Mouse (Mus musculus) ES-E14 (cell line): ENCODE results near the gene Gm49396. TPM values are rescaled to one million over a fixed set of nuclear protein-coding genes. Genes with fewer than 3 reads are reported as not detected.

Source experiments
- DNase-seq: peaks from one replicate; pipeline ENCODE4 v3.0.0-alpha.2; 2013; ENCODE audit warnings: low read depth, low spot score
- H3K27ac ChIP-seq: 2 replicates; pipeline ENCODE4 v1.5.1; 2012; ENCODE audit warnings: low read depth, mild to moderate bottlenecking, low read length, moderate library complexity, mixed read lengths; ENCODE audit not compliant: poor library complexity, insufficient read depth, severe bottlenecking
- H3K36me3 ChIP-seq: 2 replicates; pipeline ENCODE4 v1.6.1; 2012; ENCODE audit warnings: mild to moderate bottlenecking, low read length, moderate library complexity, mixed read lengths; ENCODE audit not compliant: control insufficient read depth, poor library complexity, insufficient read depth, severe bottlenecking
- H3K4me1 ChIP-seq, 2 experiments: fragments of 150-350 bp in 1 of 2; sonication (generic) in 1 of 2; 2 replicates each; pipeline ENCODE4 v1.6.1; 2012; ENCODE audit warnings: low read length in 2 of 2, mild to moderate bottlenecking in 1 of 2, mixed read lengths in 1 of 2; ENCODE audit not compliant: control insufficient read depth in 2 of 2, insufficient read depth in 2 of 2, poor library complexity in 1 of 2
- H3K4me3 ChIP-seq, 2 experiments: fragments of 150-350 bp in 1 of 2; sonication (generic) in 1 of 2; 2 replicates each; pipeline ENCODE4 v1.5.1; 2012; ENCODE audit warnings: low read length in 2 of 2, low read depth in 1 of 2, mild to moderate bottlenecking in 1 of 2, mixed read lengths in 1 of 2; ENCODE audit not compliant: insufficient read depth in 1 of 2, poor library complexity in 1 of 2, severe bottlenecking in 1 of 2
- H3K9ac ChIP-seq: 2 replicates; pipeline ENCODE4 v1.6.1; 2012; ENCODE audit warnings: low read depth, mild to moderate bottlenecking, low read length, mixed read lengths; ENCODE audit not compliant: poor library complexity, insufficient read depth, severe bottlenecking
- H3K9me3 ChIP-seq: fragments of 150-350 bp; sonication (generic); 2 replicates; pipeline ENCODE4 v1.6.1; 2012; ENCODE audit warnings: low read depth, mild to moderate bottlenecking, low read length; ENCODE audit not compliant: control insufficient read depth, insufficient read depth
- CHD2 ChIP-seq: IDR thresholded peaks from 2 replicates; pipeline ENCODE4 v1.6.1; 2014; ENCODE audit warnings: mild to moderate bottlenecking, low read depth, low read length, inconsistent platforms
- MAFK ChIP-seq: IDR thresholded peaks from 2 replicates; pipeline ENCODE4 v1.6.1; 2014; ENCODE audit warnings: mild to moderate bottlenecking, low read depth, low read length, inconsistent platforms; ENCODE audit not compliant: insufficient read depth
- in situ Hi-C, 2 experiments: fragments of 600-800 bp; cut with MboI; formaldehyde crosslinking; loops; one replicate each; pipeline ENCODE4 v1.15.1; 2025; ENCODE audit warnings: low sequenced_read_pairs in 2 of 2, inconsistent platforms in 1 of 2; ENCODE audit not compliant: unreplicated experiment in 2 of 2
- total RNA-seq: library from RNA; depleted of rRNA; stranded (reverse); fragments of 300-350 nt; gene quantifications from 2 replicates; pipeline ENCODE4 v1.2.3, GENCODE M21; 2012; rRNA removed

The Gm49396 gene
- total RNA-seq, 1 experiment: 4.1 TPM

GRCm38 (mm10) chr7:30615049-30615760 lies 52.1 kb downstream of the Gm49396 start:
- in situ Hi-C loops: no loop called here
- Histone ChIP-seq H3K27ac (no peak overlapping the region; the same call in 1 of the 2 replicates), H3K9me3 (no peaks in the 10 kb centered on the region), H3K4me1 (peaks cover 0 to 3% of the 10 kb centered on the region in 2 experiments; a peak in 1 of 4 replicates), H3K9ac (no peak overlapping the region), H3K4me3 (no peak overlapping the region), H3K36me3 (peaks cover 23% of the 10 kb centered on the region)
- no peak for DNase-seq
- TF ChIP-seq CHD2: 0 out of 2 replicates have a peak, but pooled peaks have one; percentile 10
- no peak for TF ChIP-seq MAFK

Other genes with a start within 250 kb of the Gm49396 start
- 14.5 and 25.5 TPM in 2 replicates for gene Syne4, start 248.5 kb upstream of the Gm49396 start, total RNA-seq
- gene E130208F15Rik, start 241.6 kb upstream of the Gm49396 start, total RNA-seq: 1.9 and 3.3 TPM in 2 replicates
- gene Sdhaf1, start 239.4 kb upstream of the Gm49396 start, total RNA-seq: 6.6 and 8.5 TPM in 2 replicates
- gene Lrfn3, start 200.6 kb upstream of the Gm49396 start, total RNA-seq: 2.6 and 4.4 TPM in 2 replicates
- not detected in 2 replicates for gene Tyrobp, start 149.6 kb upstream of the Gm49396 start, total RNA-seq
- gene Hcst, start 143.5 kb upstream of the Gm49396 start, total RNA-seq: not detected in 2 replicates
- gene Nfkbid, start 141.6 kb upstream of the Gm49396 start, total RNA-seq: 4.2 and 8.2 TPM in 2 replicates
- gene Aplp1, start 117.8 kb upstream of the Gm49396 start, total RNA-seq: 36.9 and 63.7 TPM in 2 replicates
- gene Kirrel2, start 105.7 kb upstream of the Gm49396 start, total RNA-seq: 10.7 and 29.8 TPM in 2 replicates
- gene Nphs1, start 105.0 kb upstream of the Gm49396 start, total RNA-seq: 45.7 and 72.5 TPM in 2 replicates
- 0.80 and 0.90 TPM in 2 replicates for gene Prodh2, start 69.7 kb upstream of the Gm49396 start, total RNA-seq
- 1.0 and 1.4 TPM in 2 replicates for gene Arhgap33, start 28.3 kb upstream of the Gm49396 start, total RNA-seq
- 1.6 and 4.1 TPM in 2 replicates for gene Hspb6, start 11.2 kb upstream of the Gm49396 start, total RNA-seq
- 6.8 and 10.8 TPM in 2 replicates for gene Proser3, start 11.0 kb upstream of the Gm49396 start, total RNA-seq
- 12.4 and 15.8 TPM in 2 replicates for gene Lin37, start 3.5 kb upstream of the Gm49396 start, total RNA-seq
- gene U2af1l4, start within 50 bp of the Gm49396 start, total RNA-seq: 56.9 and 65.8 TPM in 2 replicates
- gene Psenen, start 283 bp downstream of the Gm49396 start, total RNA-seq: 64.9 and 65.3 TPM in 2 replicates
- 1.3 and 3.3 TPM in 2 replicates for gene Igflr1, start 2.1 kb downstream of the Gm49396 start, total RNA-seq
- 73.7 and 98.6 TPM in 2 replicates for gene Kmt2b, start 25.4 kb downstream of the Gm49396 start, total RNA-seq
- gene Zbtb32, start 35.6 kb downstream of the Gm49396 start, total RNA-seq: 20.8 and 24.6 TPM in 2 replicates
- 1.8 and 2.5 TPM in 2 replicates for gene Upk1a, start 49.5 kb downstream of the Gm49396 start, total RNA-seq
- gene Cox6b1, start 62.8 kb downstream of the Gm49396 start, total RNA-seq: 478 and 576 TPM in 2 replicates
- 1.5 and 2.1 TPM in 2 replicates for gene Etv2, start 72.5 kb downstream of the Gm49396 start, total RNA-seq
- 66.5 and 86.0 TPM in 2 replicates for gene Rbm42, start 87.0 kb downstream of the Gm49396 start, total RNA-seq
- 25.1 and 41.4 TPM in 2 replicates for gene Haus5, start 101.7 kb downstream of the Gm49396 start, total RNA-seq
- gene Pmis2, start 108.3 kb downstream of the Gm49396 start, total RNA-seq: 0.36 and 0.37 TPM in 2 replicates
- gene 2200002J24Rik, start 135.6 kb downstream of the Gm49396 start, total RNA-seq: 1.1 and 2.4 TPM in 2 replicates
- 1.4 and 5.0 TPM in 2 replicates for gene Atp4a, start 148.9 kb downstream of the Gm49396 start, total RNA-seq
- 137 and 155 TPM in 2 replicates for gene Tmem147, start 166.2 kb downstream of the Gm49396 start, total RNA-seq
- not detected in 2 replicates for gene Gapdhs, start 180.3 kb downstream of the Gm49396 start, total RNA-seq
- gene Sbsn, start 188.1 kb downstream of the Gm49396 start, total RNA-seq: 9.8 and 20.8 TPM in 2 replicates
- gene Dmkn, start 200.4 kb downstream of the Gm49396 start, total RNA-seq: 1.9 and 4.9 TPM in 2 replicates
- 3.2 and 4.9 TPM in 2 replicates for gene Krtdap, start 224.6 kb downstream of the Gm49396 start, total RNA-seq